Mouse (Mus musculus): Measurements from ENCODE around the gene Elf5.

DNA sequence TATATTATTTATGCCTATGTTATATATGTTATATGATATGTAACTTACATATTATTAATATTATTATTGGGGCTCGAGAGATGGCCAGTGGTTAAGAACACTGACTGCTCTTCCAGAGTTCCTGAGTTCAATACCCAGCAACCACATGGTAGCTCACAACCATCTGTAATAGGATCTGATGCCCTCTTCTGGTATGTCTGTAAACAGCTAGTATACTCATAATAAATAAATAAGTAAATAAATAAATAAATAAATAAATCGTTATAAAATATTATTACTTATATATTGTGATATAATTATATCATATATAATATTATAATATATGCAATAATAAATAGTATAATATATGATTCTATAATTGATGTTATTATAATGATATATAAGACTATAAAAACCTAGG is 64.7 kb downstream of the Elf5 start:
- no peak for TF ChIP-seq CTCF (IDR thresholded peaks at IDR 0.05; ENCODE audit: insufficient read depth, low read depth, low read length)
- TF ChIP-seq POLR2A (IDR thresholded peaks at IDR 0.05; ENCODE audit: insufficient read depth, low read depth, low read length): no peak
